Mouse (Mus musculus): Measurements from ENCODE around the gene Cd46. TPM values are rescaled to one million over a fixed set of nuclear protein-coding genes. Genes with fewer than 3 reads are reported as not detected.
A peak's percentile ranks its signal among the peaks of the same experiment; 100 is the strongest.

Cd46 gene
- 1.1 and 1.2 TPM in 2 replicates for polyA plus RNA-seq (2015; fragmentation: Nextera tagmentation; extraction: Ambion mirVana)

GRCm38 (mm10) chr1:195092220-195092720 is at the start of gene Cd46:
Gene Cd46 (minus strand): TSS chr1:195092249.
- H3K27ac ChIP-seq: no peak within 1 kb of the TSS
- peaks cover 11% of the 10 kb centered on the region for H3K4me1 ChIP-seq
- ATAC-seq (ENCODE audit: insufficient number of reproducible peaks, insufficient read depth, low FRiP score, low TSS enrichment, low read depth): peak; percentile 92
- 3% methylated on average over 14 of the region's 14 CpGs for WGBS
- peak within 1 kb of the TSS; percentile 71 for H3K4me2 ChIP-seq
- peak within 1 kb of the TSS; percentile 64 for H3K9ac ChIP-seq
- no peaks in the 10 kb centered on the region for H3K27me3 ChIP-seq
- H3K36me3 ChIP-seq: peaks cover 10% of the 10 kb centered on the region
- no peaks in the 10 kb centered on the region for H3K9me3 ChIP-seq
- H3K4me3 ChIP-seq: peak within 1 kb of the TSS; percentile 47

GRCm38 (mm10) chr1:195132070-195132469 is 40.0 kb upstream of the Cd46 start:
- Histone ChIP-seq H3K27me3 (no peaks in the 10 kb centered on the region), H3K4me2 (peak overlapping the region; percentile 63), H3K27ac (peak overlapping the region; percentile 98; the same call in 1 of the 2 replicates), H3K4me3 (peak overlapping the region; percentile 66; the same call in 1 of the 2 replicates), H3K36me3 (peaks cover 10% of the 10 kb centered on the region; the same call in 1 of the 2 replicates), H3K4me1 (peaks cover 14% of the 10 kb centered on the region), H3K9ac (no peak overlapping the region), H3K9me3 (no peaks in the 10 kb centered on the region)
- 48% methylated on average over 3 of the region's 3 CpGs for WGBS
- ATAC-seq (ENCODE audit: insufficient number of reproducible peaks, insufficient read depth, low FRiP score, low TSS enrichment, low read depth): no peak

GRCm38 (mm10) chr1:195131675-195132015 is 39.6 kb upstream of the Cd46 start:
- no peak for ATAC-seq (ENCODE audit: insufficient number of reproducible peaks, insufficient read depth, low FRiP score, low TSS enrichment, low read depth)
- WGBS: 25% methylated on average over 4 of the region's 4 CpGs
- peak overlapping the region; percentile 66 for H3K4me3 ChIP-seq
- H3K36me3 ChIP-seq: peaks cover 11% of the 10 kb centered on the region; the same call in 1 of the 2 replicates
- H3K4me1 ChIP-seq: peaks cover 14% of the 10 kb centered on the region
- H3K4me2 ChIP-seq: peak overlapping the region; percentile 63
- peak overlapping the region; percentile 98 for H3K27ac ChIP-seq
- no peaks in the 10 kb centered on the region for H3K9me3 ChIP-seq
- H3K27me3 ChIP-seq: no peaks in the 10 kb centered on the region
- peak overlapping the region; percentile 88 for H3K9ac ChIP-seq

- peak; percentile 98 for ATAC-seq (ENCODE audit: insufficient number of reproducible peaks, insufficient read depth, low FRiP score, low TSS enrichment, low read depth)
- Histone ChIP-seq H3K27ac (peak within 1 kb of the TSS; percentile 98), H3K4me2 (peak within 1 kb of the TSS; percentile 63), H3K36me3 (peaks cover 11% of the 10 kb centered on the region; the same call in 1 of the 2 replicates), H3K9me3 (no peaks in the 10 kb centered on the region), H3K4me3 (peak within 1 kb of the TSS; percentile 66), H3K9ac (peak within 1 kb of the TSS; percentile 88), H3K4me1 (peaks cover 14% of the 10 kb centered on the region), H3K27me3 (no peaks in the 10 kb centered on the region)
- WGBS: under 1% methylated on average over 31 of the region's 31 CpGs
Measured at GRCm38 (mm10) chr1:195130953-195131674, 39.1 kb upstream of the Cd46 start, which contains the start of gene Cr1l. Gene Cr1l (minus strand): TSS chr1:195131586.

GRCm38 (mm10) chr1:195130479-195130878 is 38.4 kb upstream of the Cd46 start:
- Histone ChIP-seq H3K4me3 (peak overlapping the region; percentile 66), H3K9ac (peak overlapping the region; percentile 88), H3K27me3 (no peaks in the 10 kb centered on the region), H3K4me1 (peaks cover 14% of the 10 kb centered on the region), H3K36me3 (peaks cover 14% of the 10 kb centered on the region; the same call in 1 of the 2 replicates), H3K4me2 (peak overlapping the region; percentile 63), H3K27ac (peak overlapping the region; percentile 98; the same call in 1 of the 2 replicates), H3K9me3 (no peaks in the 10 kb centered on the region)
- 0 out of 2 replicates have a peak, but pooled peaks have one; percentile 32 for ATAC-seq (ENCODE audit: insufficient number of reproducible peaks, insufficient read depth, low FRiP score, low TSS enrichment, low read depth)
- 5% methylated on average over 2 of the region's 2 CpGs for WGBS

GRCm38 (mm10) chr1:195129867-195130266 is 37.8 kb upstream of the Cd46 start:
- no peak for ATAC-seq (ENCODE audit: insufficient number of reproducible peaks, insufficient read depth, low FRiP score, low TSS enrichment, low read depth)
- 72% methylated on average over 1 of the region's 1 CpGs for WGBS
- Histone ChIP-seq H3K27ac (no peak overlapping the region), H3K9ac (no peak overlapping the region), H3K36me3 (peaks cover 18% of the 10 kb centered on the region), H3K4me2 (peak overlapping the region; percentile 22; the same call in 1 of the 2 replicates), H3K9me3 (no peaks in the 10 kb centered on the region), H3K27me3 (no peaks in the 10 kb centered on the region), H3K4me1 (peaks cover 14% of the 10 kb centered on the region), H3K4me3 (no peak overlapping the region)

GRCm38 (mm10) chr1:195114414-195114813 is 22.4 kb upstream of the Cd46 start:
- WGBS: 100% methylated on average over 1 of the region's 1 CpGs
- peaks cover 55% of the 10 kb centered on the region for H3K36me3 ChIP-seq
- H3K4me1 ChIP-seq: no peaks in the 10 kb centered on the region

GRCm38 (mm10) chr1:195113621-195114020 is 21.6 kb upstream of the Cd46 start:
- Histone ChIP-seq H3K27me3 (no peaks in the 10 kb centered on the region), H3K27ac (no peak overlapping the region), H3K9me3 (no peaks in the 10 kb centered on the region), H3K36me3 (peaks cover 57% of the 10 kb centered on the region), H3K4me2 (no peak overlapping the region), H3K9ac (no peak overlapping the region), H3K4me1 (no peaks in the 10 kb centered on the region), H3K4me3 (no peak overlapping the region)
- WGBS: 88% methylated on average over 4 of the region's 4 CpGs
- no peak for ATAC-seq (ENCODE audit: insufficient number of reproducible peaks, insufficient read depth, low FRiP score, low TSS enrichment, low read depth)

More at GRCm38 (mm10) chr1:195114414-195114813, 22.4 kb upstream of the Cd46 start:
- Histone ChIP-seq H3K9ac (no peak overlapping the region), H3K9me3 (no peaks in the 10 kb centered on the region), H3K4me3 (no peak overlapping the region), H3K27me3 (no peaks in the 10 kb centered on the region), H3K4me2 (no peak overlapping the region), H3K27ac (no peak overlapping the region)
- no peak for ATAC-seq (ENCODE audit: insufficient number of reproducible peaks, insufficient read depth, low FRiP score, low TSS enrichment, low read depth)

- H3K4me1 ChIP-seq: no peaks in the 10 kb centered on the region
- H3K9me3 ChIP-seq: no peaks in the 10 kb centered on the region
- WGBS: 88% methylated on average over 4 of the region's 4 CpGs
- no peak overlapping the region for H3K4me3 ChIP-seq
- no peaks in the 10 kb centered on the region for H3K27me3 ChIP-seq
- no peak overlapping the region for H3K27ac ChIP-seq
- no peak overlapping the region for H3K9ac ChIP-seq
- peaks cover 56% of the 10 kb centered on the region for H3K36me3 ChIP-seq
- no peak overlapping the region for H3K4me2 ChIP-seq
- ATAC-seq (ENCODE audit: insufficient number of reproducible peaks, insufficient read depth, low FRiP score, low TSS enrichment, low read depth): no peak
Measured at GRCm38 (mm10) chr1:195100693-195101092, 8.6 kb upstream of the Cd46 start.

- H3K9me3 ChIP-seq: no peaks in the 10 kb centered on the region
- no peak for ATAC-seq (ENCODE audit: insufficient number of reproducible peaks, insufficient read depth, low FRiP score, low TSS enrichment, low read depth)
- no peaks in the 10 kb centered on the region for H3K27me3 ChIP-seq
- H3K9ac ChIP-seq: no peak overlapping the region
- H3K36me3 ChIP-seq: peaks cover 40% of the 10 kb centered on the region
- H3K27ac ChIP-seq: no peak overlapping the region
- H3K4me1 ChIP-seq: no peaks in the 10 kb centered on the region; the same call in 1 of the 2 replicates
- H3K4me3 ChIP-seq: no peak overlapping the region
- no peak overlapping the region for H3K4me2 ChIP-seq
- WGBS: 98% methylated on average over 1 of the region's 1 CpGs
Measured at GRCm38 (mm10) chr1:195098004-195098403, 6.0 kb upstream of the Cd46 start.

GRCm38 (mm10) chr1:195091699-195092219 is 290 bp downstream of the Cd46 start:
- peak overlapping the region; percentile 71 for H3K4me2 ChIP-seq
- peak; percentile 44 for ATAC-seq (ENCODE audit: insufficient number of reproducible peaks, insufficient read depth, low FRiP score, low TSS enrichment, low read depth)
- no peaks in the 10 kb centered on the region for H3K9me3 ChIP-seq
- H3K27me3 ChIP-seq: no peaks in the 10 kb centered on the region
- peak overlapping the region; percentile 47 for H3K4me3 ChIP-seq
- H3K36me3 ChIP-seq: peaks cover 6% of the 10 kb centered on the region; the same call in 1 of the 2 replicates
- peaks cover 11% of the 10 kb centered on the region for H3K4me1 ChIP-seq
- peak overlapping the region; percentile 64 for H3K9ac ChIP-seq
- WGBS: 17% methylated on average over 11 of the region's 11 CpGs
- H3K27ac ChIP-seq: no peak overlapping the region
